Mouse (Mus musculus): ENCODE measurements around the gene Efcc1. TPM values are rescaled to one million over a fixed set of nuclear protein-coding genes. Genes with fewer than 3 reads are reported as not detected.

The Efcc1 gene
- polyA plus RNA-seq, 1 experiment = 14.5 TPM

GRCm38 (mm10) chr6:87786621-87787020 lies 56.0 kb downstream of the Efcc1 start:
- H3K4me3 ChIP-seq (replicated peaks; ENCODE audit: extremely low read depth, low read depth, low read length) = no peak overlapping the region
- no peak for DNase-seq
- peaks cover 11% of the 10 kb centered on the region for H3K4me1 ChIP-seq (ENCODE audit: control insufficient read depth, insufficient read depth, low read length)
- no peak for TF ChIP-seq POLR2A (IDR thresholded peaks at IDR 0.05; ENCODE audit: borderline replicate concordance, extremely low read depth, low read depth, low read length)
- no peak for TF ChIP-seq CTCF (IDR thresholded peaks at IDR 0.05; ENCODE audit: insufficient read depth, low read length)
- 72% methylated on average over 5 of the region's 5 CpGs for WGBS

- WGBS = 58% methylated on average over 6 of the region's 6 CpGs
- Histone ChIP-seq H3K4me3 (replicated peaks; ENCODE audit: extremely low read depth, low read depth, low read length) (no peak overlapping the region), H3K4me1 (ENCODE audit: control insufficient read depth, insufficient read depth, low read length) (peaks cover 11% of the 10 kb centered on the region)
- DNase-seq = no peak
- TF ChIP-seq CTCF (IDR thresholded peaks at IDR 0.05; ENCODE audit: insufficient read depth, low read length) (no peak), POLR2A (IDR thresholded peaks at IDR 0.05; ENCODE audit: borderline replicate concordance, extremely low read depth, low read depth, low read length) (no peak)
Observed at GRCm38 (mm10) chr6:87787108-87787890, 56.6 kb downstream of the Efcc1 start.

GRCm38 (mm10) chr6:87788266-87788895 lies 57.7 kb downstream of the Efcc1 start:
- H3K4me3 ChIP-seq (replicated peaks; ENCODE audit: extremely low read depth, low read depth, low read length) = no peak overlapping the region
- TF ChIP-seq CTCF (IDR thresholded peaks at IDR 0.05; ENCODE audit: insufficient read depth, low read length) (no peak), POLR2A (IDR thresholded peaks at IDR 0.05; ENCODE audit: borderline replicate concordance, extremely low read depth, low read depth, low read length) (no peak)
- WGBS = 92% methylated on average over 9 of the region's 9 CpGs
- DNase-seq = no peak
- peaks cover 11% of the 10 kb centered on the region for H3K4me1 ChIP-seq (ENCODE audit: control insufficient read depth, insufficient read depth, low read length)

- DNase-seq = peak; percentile 54
- peaks cover 11% of the 10 kb centered on the region for H3K4me1 ChIP-seq (ENCODE audit: control insufficient read depth, insufficient read depth, low read length)
- TF ChIP-seq CTCF (IDR thresholded peaks at IDR 0.05; ENCODE audit: insufficient read depth, low read length) = no peak
- no peak for TF ChIP-seq POLR2A (IDR thresholded peaks at IDR 0.05; ENCODE audit: borderline replicate concordance, extremely low read depth, low read depth, low read length)
- H3K4me3 ChIP-seq (replicated peaks; ENCODE audit: extremely low read depth, low read depth, low read length) = no peak overlapping the region
- WGBS = 23% methylated on average over 5 of the region's 5 CpGs
Observed at GRCm38 (mm10) chr6:87788896-87789587, 58.4 kb downstream of the Efcc1 start.

GRCm38 (mm10) chr6:87789791-87790190 lies 59.1 kb downstream of the Efcc1 start:
- WGBS = 72% methylated on average over 6 of the region's 6 CpGs
- DNase-seq = no peak
- no peak overlapping the region for H3K4me3 ChIP-seq (replicated peaks; ENCODE audit: extremely low read depth, low read depth, low read length)
- peaks cover 11% of the 10 kb centered on the region for H3K4me1 ChIP-seq (ENCODE audit: control insufficient read depth, insufficient read depth, low read length)
- no peak for TF ChIP-seq CTCF (IDR thresholded peaks at IDR 0.05; ENCODE audit: insufficient read depth, low read length)
- TF ChIP-seq POLR2A (IDR thresholded peaks at IDR 0.05; ENCODE audit: borderline replicate concordance, extremely low read depth, low read depth, low read length) = no peak

- 65% methylated on average over 7 of the region's 7 CpGs for WGBS
- no peak for TF ChIP-seq CTCF (IDR thresholded peaks at IDR 0.05; ENCODE audit: insufficient read depth, low read length)
- Histone ChIP-seq H3K4me1 (ENCODE audit: control insufficient read depth, insufficient read depth, low read length) (peaks cover 11% of the 10 kb centered on the region), H3K4me3 (replicated peaks; ENCODE audit: extremely low read depth, low read depth, low read length) (no peak overlapping the region)
- no peak for DNase-seq
Observed at GRCm38 (mm10) chr6:87790779-87791480, 60.3 kb downstream of the Efcc1 start.

GRCm38 (mm10) chr6:87791826-87792225 lies 61.2 kb downstream of the Efcc1 start:
- Histone ChIP-seq H3K4me3 (replicated peaks; ENCODE audit: extremely low read depth, low read depth, low read length) (no peak overlapping the region), H3K4me1 (ENCODE audit: control insufficient read depth, insufficient read depth, low read length) (peaks cover 11% of the 10 kb centered on the region)
- no peak for TF ChIP-seq POLR2A (IDR thresholded peaks at IDR 0.05; ENCODE audit: borderline replicate concordance, extremely low read depth, low read depth, low read length)
- TF ChIP-seq CTCF (IDR thresholded peaks at IDR 0.05; ENCODE audit: insufficient read depth, low read length) = no peak
- DNase-seq = no peak
- 88% methylated on average over 5 of the region's 5 CpGs for WGBS

GRCm38 (mm10) chr6:87793821-87794510 lies 63.3 kb downstream of the Efcc1 start:
- no peak for DNase-seq
- peaks cover 7% of the 10 kb centered on the region for H3K4me1 ChIP-seq (ENCODE audit: control insufficient read depth, insufficient read depth, low read length)
- WGBS = 92% methylated on average over 10 of the region's 10 CpGs
- TF ChIP-seq POLR2A (IDR thresholded peaks at IDR 0.05; ENCODE audit: borderline replicate concordance, extremely low read depth, low read depth, low read length) (no peak), CTCF (IDR thresholded peaks at IDR 0.05; ENCODE audit: insufficient read depth, low read length) (no peak)
- no peak overlapping the region for H3K4me3 ChIP-seq (replicated peaks; ENCODE audit: extremely low read depth, low read depth, low read length)
